9 mouse cellular contexts compared by ENCODE assay signal in genomic region chr9:107714221-107714952, GRCm38 (mm10). TPM values are rescaled to one million over a fixed set of nuclear protein-coding genes. Genes with fewer than 3 reads are reported as not detected.
DNase-seq lines count a peak whose midpoint lies in the region; ATAC-seq lines count a peak whose summit lies in the region.
"Had no signal": no experiment of that assay in that cellular context is flagged by ENCODE, and none has a peak within 500 bp of the region (broad histone marks: within the 10 kb centered on the region; RNA-seq: fewer than 3 reads in every experiment).

No protein-coding gene starts in this region.

- no peaks in the 10 kb centered on the region for H3K36me3 ChIP-seq in forebrain, embryonic 10.5 days (replicated peaks)
- H3K36me3 ChIP-seq in forebrain, embryonic 16.5 days (ENCODE audit: control insufficient read depth, insufficient read depth), result no peaks in the 10 kb centered on the region
- H3K36me3 ChIP-seq in heart, embryonic 13.5 days, result no peaks in the 10 kb centered on the region
- H3K36me3 ChIP-seq in neural tube, embryonic 15.5 days, result no peaks in the 10 kb centered on the region

- ATAC-seq in forebrain, embryonic 16.5 days, result no peak
- ATAC-seq in heart, embryonic 13.5 days (ENCODE audit: extremely low read depth, insufficient number of reproducible peaks, low FRiP score, low TSS enrichment), result no peak
- ATAC-seq in neural tube, embryonic 15.5 days (ENCODE audit: low FRiP score), result no peak
- ATAC-seq in megakaryocyte-erythroid progenitor cell, adult 5-6 weeks (replicated peaks; ENCODE audit: low FRiP score, low TSS enrichment, poor library complexity, severe bottlenecking), result no peak

- peak overlapping the region; percentile 81 for H3K27ac ChIP-seq in forebrain, embryonic 10.5 days
- no peak overlapping the region for H3K27ac ChIP-seq in forebrain, embryonic 16.5 days (ENCODE audit: low read length)
- peak overlapping the region; percentile 64 for H3K27ac ChIP-seq in heart, embryonic 13.5 days (replicated peaks)
- H3K27ac ChIP-seq in neural tube, embryonic 15.5 days (replicated peaks), result peak overlapping the region; percentile 37

- WGBS in forebrain, embryonic 10.5 days, result 15% methylated on average over 12 of the region's 12 CpGs
- WGBS in forebrain, embryonic 16.5 days, result 23% methylated on average over 11 of the region's 12 CpGs
- 13% methylated on average over 12 of the region's 12 CpGs for WGBS in heart, embryonic 13.5 days
- 18% methylated on average over 12 of the region's 12 CpGs for WGBS in neural tube, embryonic 15.5 days

- H3K9ac ChIP-seq in forebrain, embryonic 16.5 days (replicated peaks; ENCODE audit: low read depth, low read length), result no peak overlapping the region; the same call in 1 of the 2 replicates
- no peak overlapping the region for H3K9ac ChIP-seq in heart, embryonic 13.5 days
- H3K9ac ChIP-seq in neural tube, embryonic 15.5 days (replicated peaks), result no peak overlapping the region

- peaks cover 63% of the 10 kb centered on the region for H3K4me1 ChIP-seq in forebrain, embryonic 10.5 days
- peaks cover 19% of the 10 kb centered on the region for H3K4me1 ChIP-seq in forebrain, embryonic 16.5 days (replicated peaks; ENCODE audit: control insufficient read depth, insufficient read depth, low read length)
- peaks cover 52% of the 10 kb centered on the region for H3K4me1 ChIP-seq in heart, embryonic 13.5 days
- H3K4me1 ChIP-seq in neural tube, embryonic 15.5 days, result peaks cover 32% of the 10 kb centered on the region

- no peak overlapping the region for H3K4me2 ChIP-seq in forebrain, embryonic 16.5 days (ENCODE audit: low read length)
- peak overlapping the region; percentile 29 for H3K4me2 ChIP-seq in heart, embryonic 13.5 days
- 0 out of 2 replicates have a peak overlapping the region, but pooled peaks have one; percentile 5 for H3K4me2 ChIP-seq in neural tube, embryonic 15.5 days

- peak; percentile 58 for DNase-seq in forebrain, embryonic 10.5 days (ENCODE audit: extremely low spot score, low spot score)
- DNase-seq in cerebellum, postnatal 36 days, result peak; percentile 51 to 58
- peak; percentile 80 for DNase-seq in kidney, postnatal 10 days
- no peak for DNase-seq in thymus, postnatal 10 days (ENCODE audit: low spot score in 2 of 2)

- H3K9me3 ChIP-seq in forebrain, embryonic 10.5 days, result no peaks in the 10 kb centered on the region
- no peaks in the 10 kb centered on the region for H3K9me3 ChIP-seq in forebrain, embryonic 16.5 days (ENCODE audit: control insufficient read depth, low read length)
- H3K9me3 ChIP-seq in heart, embryonic 13.5 days, result no peaks in the 10 kb centered on the region
- H3K9me3 ChIP-seq in neural tube, embryonic 15.5 days (replicated peaks), result no peaks in the 10 kb centered on the region

- peak overlapping the region; percentile 14; the same call in 1 of the 2 replicates for H3K4me3 ChIP-seq in forebrain, embryonic 10.5 days
- no peak overlapping the region for H3K4me3 ChIP-seq in forebrain, embryonic 16.5 days (replicated peaks; ENCODE audit: low read length)
- no peak overlapping the region for H3K4me3 ChIP-seq in heart, embryonic 13.5 days
- no peak overlapping the region for H3K4me3 ChIP-seq in neural tube, embryonic 15.5 days (replicated peaks)

- H3K27me3 ChIP-seq in forebrain, embryonic 10.5 days (ENCODE audit: poor library complexity, severe bottlenecking), result peaks cover 37% of the 10 kb centered on the region
- H3K27me3 ChIP-seq in forebrain, embryonic 16.5 days (replicated peaks; ENCODE audit: control insufficient read depth, insufficient read depth, low read length), result peaks cover 3% of the 10 kb centered on the region; the same call in 1 of the 2 replicates
- peaks cover 48% of the 10 kb centered on the region for H3K27me3 ChIP-seq in heart, embryonic 13.5 days (replicated peaks)
- H3K27me3 ChIP-seq in neural tube, embryonic 15.5 days (replicated peaks), result no peaks in the 10 kb centered on the region

RNA-seq across cellular contexts. Expression of gene Sema3f, which starts 4.1 kb away (rescaled TPM):
- polyA plus RNA-seq in forebrain, embryonic 10.5 days (2016; fragmentation: Nextera tagmentation; extraction: Ambion mirVana), result 10.0 and 11.2 TPM in 2 replicates
- polyA plus RNA-seq in forebrain, embryonic 16.5 days (2015; fragmentation: Nextera tagmentation; extraction: Ambion mirVana), result 11.0 and 14.9 TPM in 2 replicates
- polyA plus RNA-seq in heart, embryonic 13.5 days (2015; fragmentation: Nextera tagmentation; extraction: Ambion mirVana), result 4.5 and 6.3 TPM in 2 replicates
- polyA plus RNA-seq in neural tube, embryonic 15.5 days (2015; fragmentation: Nextera tagmentation; extraction: Ambion mirVana), result 10.2 and 12.5 TPM in 2 replicates
- 0.94 TPM in 1 of 2 replicates, not detected in the other for total RNA-seq in megakaryocyte-erythroid progenitor cell, adult 5-6 weeks (2014; fragmentation: Nextera tagmentation)
- total RNA-seq in megakaryocyte-erythroid progenitor cell, adult 5-6 weeks (2017), result not detected in 2 replicates

RNA-seq across cellular contexts. Expression of gene Gnat1, which starts 34.9 kb away (rescaled TPM):
- 3.9 and 4.1 TPM in 2 replicates for polyA plus RNA-seq in forebrain, embryonic 10.5 days (2016; fragmentation: Nextera tagmentation; extraction: Ambion mirVana)
- 1.2 and 1.4 TPM in 2 replicates for polyA plus RNA-seq in forebrain, embryonic 16.5 days (2015; fragmentation: Nextera tagmentation; extraction: Ambion mirVana)
- 0.90 and 1.3 TPM in 2 replicates for polyA plus RNA-seq in heart, embryonic 13.5 days (2015; fragmentation: Nextera tagmentation; extraction: Ambion mirVana)
- 2.5 and 2.9 TPM in 2 replicates for polyA plus RNA-seq in neural tube, embryonic 15.5 days (2015; fragmentation: Nextera tagmentation; extraction: Ambion mirVana)
- not detected in 2 replicates for total RNA-seq in megakaryocyte-erythroid progenitor cell, adult 5-6 weeks (2014; fragmentation: Nextera tagmentation)
- 5.3 TPM in 1 of 2 replicates, not detected in the other for total RNA-seq in megakaryocyte-erythroid progenitor cell, adult 5-6 weeks (2017)
- total RNA-seq: hematopoietic stem cell, adult 5-6 weeks had no signal

RNA-seq across cellular contexts. Expression of gene Slc38a3, which starts 45.1 kb away (rescaled TPM):
- polyA plus RNA-seq in forebrain, embryonic 10.5 days (2016; fragmentation: Nextera tagmentation; extraction: Ambion mirVana), result 8.8 and 9.0 TPM in 2 replicates
- 30.4 and 32.6 TPM in 2 replicates for polyA plus RNA-seq in forebrain, embryonic 16.5 days (2015; fragmentation: Nextera tagmentation; extraction: Ambion mirVana)
- 2.8 and 2.9 TPM in 2 replicates for polyA plus RNA-seq in heart, embryonic 13.5 days (2015; fragmentation: Nextera tagmentation; extraction: Ambion mirVana)
- polyA plus RNA-seq in neural tube, embryonic 15.5 days (2015; fragmentation: Nextera tagmentation; extraction: Ambion mirVana), result 35.1 and 35.4 TPM in 2 replicates
- total RNA-seq in megakaryocyte-erythroid progenitor cell, adult 5-6 weeks (2014; fragmentation: Nextera tagmentation), result not detected in 2 replicates
- total RNA-seq in megakaryocyte-erythroid progenitor cell, adult 5-6 weeks (2017), result not detected in 2 replicates
- total RNA-seq: hematopoietic stem cell, adult 5-6 weeks had no signal

RNA-seq across cellular contexts. Expression of gene Rbm5, which starts 56.4 kb away (rescaled TPM):
- polyA plus RNA-seq in forebrain, embryonic 10.5 days (2016; fragmentation: Nextera tagmentation; extraction: Ambion mirVana), result 185 and 192 TPM in 2 replicates
- polyA plus RNA-seq in forebrain, embryonic 16.5 days (2015; fragmentation: Nextera tagmentation; extraction: Ambion mirVana), result 294 and 303 TPM in 2 replicates
- 121 and 125 TPM in 2 replicates for polyA plus RNA-seq in heart, embryonic 13.5 days (2015; fragmentation: Nextera tagmentation; extraction: Ambion mirVana)
- polyA plus RNA-seq in neural tube, embryonic 15.5 days (2015; fragmentation: Nextera tagmentation; extraction: Ambion mirVana), result 229 and 230 TPM in 2 replicates
- 172 and 186 TPM in 2 replicates for total RNA-seq in megakaryocyte-erythroid progenitor cell, adult 5-6 weeks (2014; fragmentation: Nextera tagmentation)
- total RNA-seq in megakaryocyte-erythroid progenitor cell, adult 5-6 weeks (2017), result 236 and 244 TPM in 2 replicates

Comparison
In these comparisons a context has a peak if more than half of its experiments do, and no peak if none do; other contexts are left out.
1. DNase-seq: peak in forebrain, embryonic 10.5 days (single experiment), cerebellum, postnatal 36 days (2 of 2) and kidney, postnatal 10 days (single experiment); none in thymus, postnatal 10 days (0 of 2).